Mouse (Mus musculus) kidney, adult 18-20 months (tissue): ENCODE results near the gene Lyrm7.
A peak's percentile ranks its signal among the peaks of the same experiment; 100 is the strongest.

ENCODE experiments used
- DNase-seq: peaks from one replicate; pipeline ENCODE4 v3.0.0; 2021

The Lyrm7 gene

GRCm38 (mm10) chr11:54860256-54861038 is at the start of gene Lyrm7:
TSS of gene Lyrm7 (minus strand) at chr11:54860916.
- peak; percentile 94 for DNase-seq

GRCm38 (mm10) chr11:54910081-54910665 is 49.5 kb upstream of the Lyrm7 start:
- peak; percentile 52 for DNase-seq

GRCm38 (mm10) chr11:54909273-54909672 is 48.6 kb upstream of the Lyrm7 start:
- DNase-seq = no peak

GRCm38 (mm10) chr11:54907259-54907658 is 46.5 kb upstream of the Lyrm7 start:
- peak; percentile 27 for DNase-seq

- DNase-seq = peak; percentile 25
Measured at GRCm38 (mm10) chr11:54906466-54906865, 45.8 kb upstream of the Lyrm7 start.

- DNase-seq = peak; percentile 56
Measured at GRCm38 (mm10) chr11:54905931-54906330, 45.2 kb upstream of the Lyrm7 start.

GRCm38 (mm10) chr11:54905086-54905485 is 44.4 kb upstream of the Lyrm7 start:
- peak; percentile 20 for DNase-seq

GRCm38 (mm10) chr11:54903940-54904706 is 43.4 kb upstream of the Lyrm7 start:
- DNase-seq = peak; percentile 53

- peak; percentile 19 for DNase-seq
Measured at GRCm38 (mm10) chr11:54903339-54903738, 42.6 kb upstream of the Lyrm7 start.

GRCm38 (mm10) chr11:54902333-54903323 is 41.9 kb upstream of the Lyrm7 start, which contains the start of gene Gpx3:
TSS of gene Gpx3 (plus strand) at chr11:54902453.
- peak; percentile 88 for DNase-seq

GRCm38 (mm10) chr11:54899657-54900056 is 38.9 kb upstream of the Lyrm7 start:
- peak; percentile 49 for DNase-seq

GRCm38 (mm10) chr11:54897470-54897869 is 36.8 kb upstream of the Lyrm7 start:
- DNase-seq = peak; percentile 72

- DNase-seq = peak; percentile 75
Measured at GRCm38 (mm10) chr11:54896646-54897045, 35.9 kb upstream of the Lyrm7 start.

- DNase-seq = peak; percentile 66
Measured at GRCm38 (mm10) chr11:54894589-54894988, 33.9 kb upstream of the Lyrm7 start.

GRCm38 (mm10) chr11:54892091-54892490 is 31.4 kb upstream of the Lyrm7 start:
- DNase-seq = peak; percentile 37

GRCm38 (mm10) chr11:54891341-54891740 is 30.6 kb upstream of the Lyrm7 start:
- DNase-seq = no peak

- DNase-seq = peak; percentile 13
Measured at GRCm38 (mm10) chr11:54887927-54888326, 27.2 kb upstream of the Lyrm7 start.

- peak; percentile 35 for DNase-seq
Measured at GRCm38 (mm10) chr11:54885406-54885805, 24.7 kb upstream of the Lyrm7 start.

- peak; percentile 82 for DNase-seq
Measured at GRCm38 (mm10) chr11:54884937-54885336, 24.2 kb upstream of the Lyrm7 start.

GRCm38 (mm10) chr11:54884197-54884828 is 23.6 kb upstream of the Lyrm7 start:
- DNase-seq = peak; percentile 24

GRCm38 (mm10) chr11:54882671-54883070 is 22.0 kb upstream of the Lyrm7 start:
- DNase-seq = peak; percentile 56

- peak; percentile 77 for DNase-seq
Measured at GRCm38 (mm10) chr11:54881051-54881474, 20.3 kb upstream of the Lyrm7 start.
